Mouse (Mus musculus) right cerebral cortex, postnatal 36 days (tissue): ENCODE measurements around the gene Socs2.

ENCODE experiments used
- DNase-seq, 2 experiments: peaks; one replicate each; pipeline ENCODE4 v3.0.0; 2022; ENCODE audit warnings: low spot score in 2 of 2, mixed read lengths in 1 of 2

Gene Socs2

DNA sequence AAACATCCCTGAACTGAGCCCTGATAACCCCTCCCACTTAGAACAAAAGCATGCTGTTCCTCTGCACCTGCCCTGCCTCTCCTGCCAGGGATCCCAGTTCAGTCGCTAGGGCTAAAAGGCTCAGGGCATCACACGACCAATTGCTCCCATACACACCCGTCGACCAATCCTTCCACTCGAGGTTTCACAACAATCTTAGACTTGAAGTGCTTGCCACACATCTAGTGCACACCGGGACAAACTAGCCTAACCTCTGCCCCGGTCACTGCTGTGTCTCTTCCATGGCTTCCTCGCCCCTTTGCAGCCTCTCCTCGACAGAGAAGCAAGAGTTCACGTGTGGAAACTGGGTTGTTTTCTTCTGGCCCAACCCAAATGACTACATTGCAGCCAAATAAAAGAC lies 3.3 kb upstream of the Socs2 start:
- no peak for DNase-seq

DNA sequence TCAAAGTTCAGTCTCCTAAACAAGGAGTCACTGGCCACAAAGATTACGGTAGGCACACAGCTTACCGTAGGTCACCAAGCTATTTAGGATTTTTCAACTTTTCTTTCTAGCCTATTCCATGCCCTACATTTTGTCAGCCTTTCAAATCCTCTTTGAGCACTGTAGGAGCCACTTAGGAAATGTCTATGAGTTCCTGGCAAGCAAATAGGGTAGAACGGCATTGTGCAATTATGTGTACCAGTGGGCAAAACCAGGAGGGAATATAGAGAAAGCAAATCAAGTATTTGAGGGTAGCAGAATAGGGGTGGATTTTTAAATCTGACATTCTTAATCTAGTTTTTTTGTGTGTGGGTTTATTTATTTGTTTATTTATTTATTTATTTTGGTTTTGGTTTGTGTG lies 2.7 kb upstream of the Socs2 start:
- DNase-seq = no peak

DNA sequence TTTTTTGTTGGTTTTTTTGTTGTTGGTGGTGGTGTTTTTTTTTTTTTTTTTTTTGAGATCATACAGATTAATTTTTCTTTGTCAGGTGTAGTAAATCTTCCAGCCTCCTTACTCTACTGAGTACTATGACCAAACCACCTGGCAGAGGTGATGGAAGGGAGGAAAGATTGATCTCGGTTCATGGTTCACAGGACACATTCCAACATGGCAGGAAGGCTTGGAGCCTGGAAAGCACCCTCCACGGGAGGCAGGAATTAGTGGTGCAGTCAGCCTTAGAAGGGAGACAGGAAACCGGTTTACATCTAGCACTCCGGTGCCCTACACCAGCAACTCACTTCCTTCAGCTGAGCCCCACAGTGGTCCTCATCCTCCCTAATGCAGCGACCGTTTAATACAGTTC lies 1.7 kb upstream of the Socs2 start:
- DNase-seq = no peak

DNA sequence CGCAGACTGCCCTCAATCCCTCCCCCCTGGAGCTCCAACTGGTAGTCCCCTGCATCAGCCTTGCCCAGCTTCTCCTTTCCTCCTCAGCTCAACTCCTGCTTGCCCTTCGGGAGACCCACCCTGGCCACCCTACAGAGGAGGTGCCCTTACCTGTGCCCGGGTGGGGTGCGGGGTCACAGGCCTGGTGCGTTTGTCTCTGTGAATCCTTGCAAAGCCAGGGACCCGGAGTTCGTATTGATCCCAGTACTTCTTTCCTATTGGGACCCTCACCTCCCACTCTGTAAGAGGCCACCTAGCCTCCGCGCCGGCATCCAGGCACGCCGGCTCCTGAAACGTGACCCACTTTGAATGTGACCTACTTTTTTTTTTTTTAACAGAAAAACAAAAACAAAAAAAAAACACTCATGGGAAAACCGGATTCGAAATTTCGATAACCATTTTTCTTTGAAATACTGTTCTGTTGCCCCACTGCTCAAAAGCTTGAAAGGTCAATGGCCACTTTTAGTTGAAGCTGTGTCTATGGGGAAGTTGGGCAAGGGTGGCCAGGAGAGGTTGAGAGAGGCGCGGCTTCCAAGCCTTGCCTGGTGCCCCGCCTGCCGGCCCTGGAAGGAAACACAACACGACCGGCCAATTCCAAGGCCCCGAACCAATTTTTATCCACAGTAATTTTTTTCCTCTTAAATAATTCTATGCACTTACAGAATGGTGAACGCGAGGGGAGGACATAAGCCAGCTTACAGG lies 686 bp upstream of the Socs2 start:
- DNase-seq = peak; percentile 28 to 36

DNA sequence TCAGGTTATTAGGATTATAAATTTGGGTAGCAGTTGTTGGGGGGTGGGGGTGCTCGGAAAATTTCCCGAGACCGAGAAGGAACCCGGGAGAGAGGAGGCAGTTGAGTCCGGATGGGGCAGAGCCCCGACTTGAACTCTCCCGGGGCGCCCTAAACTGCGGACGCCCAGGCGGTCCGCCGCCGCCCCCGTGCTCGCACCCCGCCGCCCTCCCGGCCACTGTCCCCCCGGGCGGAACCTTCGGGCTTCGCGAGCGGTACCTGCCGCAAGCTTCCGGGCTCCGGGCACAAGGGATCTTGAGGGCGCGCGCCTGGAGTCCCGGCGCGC lies 657 bp downstream of the Socs2 start:
- no peak for DNase-seq

DNA sequence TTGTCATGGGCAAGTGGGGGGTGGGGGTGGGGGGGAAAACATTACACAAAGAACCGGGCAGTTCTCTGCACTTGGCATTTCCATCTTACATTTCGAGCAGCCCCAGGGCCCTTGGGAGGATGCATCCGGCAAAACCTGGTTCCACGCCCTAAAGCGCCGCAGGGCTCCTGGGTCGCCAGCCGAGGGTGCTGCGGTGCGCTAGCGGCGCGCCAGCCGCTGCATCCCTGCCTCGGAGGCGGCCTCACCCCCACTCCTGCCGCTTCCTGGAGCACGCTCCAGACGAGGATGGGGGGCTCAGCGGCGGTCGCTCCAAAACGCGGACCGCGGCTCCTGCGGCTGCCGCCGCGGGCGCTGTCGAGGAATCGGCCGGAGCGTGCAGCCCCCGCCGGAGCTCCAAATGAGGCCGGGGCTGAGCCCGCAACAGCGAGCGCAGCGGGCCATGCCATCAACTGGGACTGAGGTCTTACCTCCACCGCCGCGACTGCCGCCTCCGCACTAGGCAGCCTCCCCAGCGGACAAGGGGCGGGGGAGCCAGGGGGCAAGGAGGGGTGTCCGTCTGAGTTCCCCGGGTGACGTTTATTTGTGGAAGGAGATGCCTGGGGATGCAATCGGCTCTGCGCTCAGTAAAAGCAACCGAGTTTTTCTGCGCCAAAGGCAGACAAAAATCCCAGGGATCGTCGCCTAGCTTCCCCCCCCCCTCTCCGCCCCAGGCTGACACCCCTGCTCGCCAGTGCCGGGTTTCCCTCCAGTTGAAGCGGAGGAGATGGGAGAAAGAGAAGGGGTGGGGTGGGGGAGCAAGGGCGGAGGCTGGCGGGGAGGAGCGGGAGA lies 1.2 kb downstream of the Socs2 start:
- peak; percentile 20 to 52 for DNase-seq

DNA sequence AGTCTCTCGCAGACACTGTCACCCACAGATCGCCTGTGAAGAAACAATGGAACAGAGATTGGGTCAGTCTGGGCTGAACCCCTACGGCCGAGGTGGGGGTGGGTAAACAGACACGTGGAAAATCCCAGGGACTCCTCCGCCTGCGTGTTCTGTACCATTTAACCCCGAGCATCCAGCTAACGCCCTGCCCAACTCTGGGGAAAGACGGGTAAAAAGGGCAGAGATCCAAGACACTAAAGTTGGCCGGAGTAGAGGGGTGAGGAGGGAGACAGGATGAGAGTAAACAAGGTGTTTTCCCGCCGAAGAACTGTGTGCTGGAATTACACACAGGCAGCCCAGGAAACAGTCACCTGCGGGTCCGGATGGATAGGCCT lies 1.8 kb downstream of the Socs2 start:
- DNase-seq = no peak

DNA sequence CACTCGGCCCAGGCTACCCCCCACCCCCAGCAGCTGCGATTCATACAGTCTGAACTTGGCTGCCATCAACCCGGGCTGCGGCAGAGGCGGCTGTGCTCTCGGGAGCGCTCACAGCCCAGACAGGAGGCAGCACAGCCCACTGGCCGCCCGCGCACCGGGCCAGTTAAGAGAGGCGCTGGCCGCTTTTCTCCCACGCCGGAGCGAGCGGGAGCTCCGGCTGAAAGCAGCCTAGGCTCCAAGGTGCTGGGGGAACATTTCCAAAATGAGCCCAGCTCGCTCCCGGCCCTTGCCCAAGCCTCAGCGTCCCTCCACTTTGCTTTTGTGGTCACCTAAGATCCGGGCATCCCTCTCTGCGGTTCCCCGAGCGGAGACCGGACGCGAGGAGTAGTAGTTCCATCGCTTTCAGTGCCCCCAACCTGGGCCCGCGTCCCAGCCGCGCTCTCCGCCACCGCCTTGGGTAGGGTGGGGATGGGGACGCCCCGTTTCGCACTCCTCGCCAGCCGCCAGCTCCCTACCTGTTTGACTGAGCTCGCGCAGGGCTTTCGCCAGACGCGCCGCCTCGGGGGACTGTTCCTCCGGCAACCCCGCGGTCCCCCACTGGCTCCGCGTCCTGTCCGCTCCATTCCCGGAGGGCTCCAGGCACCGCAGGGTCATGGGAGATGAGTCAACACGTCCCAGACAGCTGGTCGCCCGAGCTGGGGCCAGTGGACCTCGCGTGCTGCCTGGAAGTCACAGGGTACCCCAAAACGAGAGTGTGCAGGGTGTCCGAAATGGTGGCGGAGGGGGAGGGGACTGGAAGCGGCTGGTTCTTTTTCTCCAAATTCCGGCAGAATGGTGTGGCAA lies 2.4 kb downstream of the Socs2 start:
- peak; percentile 45 to 52 for DNase-seq

DNA sequence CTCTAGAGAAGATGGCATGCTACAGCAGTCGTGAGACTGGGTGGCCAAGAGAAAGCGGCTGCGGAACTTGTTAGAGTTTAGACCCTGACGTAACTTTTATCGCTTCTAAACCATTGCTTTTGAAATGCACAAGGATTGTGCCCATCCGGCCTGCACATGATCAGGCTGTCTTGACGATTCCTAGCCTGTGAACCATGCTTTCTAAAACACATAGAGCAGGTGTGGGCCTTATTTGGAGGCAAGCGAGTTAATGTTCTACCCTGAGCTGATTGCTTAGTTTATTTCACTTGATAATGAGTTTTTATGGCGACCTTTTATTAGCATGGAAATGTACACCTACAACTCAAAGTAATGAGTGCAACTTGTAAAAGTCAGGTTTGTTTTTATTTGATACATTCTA lies 5.8 kb downstream of the Socs2 start:
- DNase-seq = no peak

DNA sequence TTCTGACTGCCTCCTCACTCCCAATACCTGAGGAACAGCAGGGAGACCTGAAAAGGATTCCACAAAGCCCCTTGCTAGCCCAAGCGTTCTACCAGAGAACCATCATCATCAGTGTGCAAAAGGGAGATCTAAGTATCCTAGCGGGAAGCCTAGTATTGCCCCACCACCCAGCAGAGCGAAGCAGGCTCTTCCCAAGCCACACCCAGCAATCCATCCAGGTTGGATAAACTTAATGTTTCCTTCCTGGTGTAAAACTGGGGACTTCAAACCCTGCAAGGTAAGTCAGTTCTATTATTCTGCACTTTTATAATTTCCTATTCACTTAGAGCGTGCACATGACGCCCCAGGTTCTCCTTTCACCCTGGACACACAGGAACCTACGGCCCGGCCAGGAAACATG lies 6.3 kb downstream of the Socs2 start:
- no peak for DNase-seq

DNA sequence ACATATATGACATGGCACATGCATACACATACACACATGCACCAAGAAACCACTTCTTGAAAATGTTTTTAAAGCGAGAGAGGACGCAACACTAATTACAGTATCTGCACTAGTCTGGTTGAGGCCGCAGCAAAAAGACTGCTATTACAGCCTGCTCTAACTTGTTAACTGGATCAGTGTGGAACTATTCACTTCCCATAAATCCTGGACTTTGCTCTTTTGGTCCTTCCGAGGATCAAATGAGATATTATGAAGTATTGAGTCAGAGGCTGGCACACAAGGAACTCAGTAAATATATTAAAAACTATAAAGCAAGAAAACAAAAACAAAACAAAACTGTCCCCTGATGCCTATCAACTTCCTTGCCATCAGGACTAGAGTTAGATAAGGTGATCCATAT lies 6.8 kb downstream of the Socs2 start:
- no peak for DNase-seq

DNA sequence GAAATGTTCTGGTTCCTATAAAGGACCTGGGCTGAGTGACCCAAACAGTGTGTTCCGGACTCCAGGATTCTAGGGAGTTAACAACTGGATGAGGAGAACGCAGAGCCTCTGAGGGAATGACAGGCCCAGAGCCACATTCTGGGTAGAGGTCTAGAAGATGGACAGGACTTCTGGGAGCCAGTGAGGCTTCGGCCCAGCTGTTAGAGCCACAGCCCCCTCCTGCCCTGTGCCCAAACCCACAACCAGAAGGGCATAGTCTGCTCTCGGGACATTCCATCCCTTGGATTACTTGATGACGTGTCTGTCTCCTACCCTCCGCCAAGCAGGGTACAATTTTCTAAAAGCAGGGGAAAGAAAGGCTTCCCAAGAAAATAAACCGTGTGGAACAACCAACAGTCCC lies 7.8 kb downstream of the Socs2 start:
- no peak for DNase-seq

DNA sequence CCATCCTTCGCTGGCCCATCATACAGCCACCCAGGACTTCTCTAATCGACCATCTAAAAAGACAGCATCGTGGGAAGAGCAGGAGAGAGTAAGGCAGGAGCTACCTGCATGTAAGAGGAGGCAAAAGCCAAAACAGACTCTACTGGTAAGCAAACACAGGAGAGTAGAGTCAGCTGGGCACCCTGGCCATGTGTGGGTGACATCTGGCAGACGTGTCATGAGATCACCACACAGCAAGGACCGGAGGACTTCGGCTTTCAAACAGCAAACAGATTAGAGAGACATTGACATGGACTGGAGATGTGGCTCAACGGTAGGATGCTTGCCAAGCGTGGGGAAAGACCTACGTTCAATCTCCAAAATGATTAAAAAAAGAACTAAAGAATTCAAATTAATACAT lies 8.5 kb downstream of the Socs2 start:
- no peak for DNase-seq

DNA sequence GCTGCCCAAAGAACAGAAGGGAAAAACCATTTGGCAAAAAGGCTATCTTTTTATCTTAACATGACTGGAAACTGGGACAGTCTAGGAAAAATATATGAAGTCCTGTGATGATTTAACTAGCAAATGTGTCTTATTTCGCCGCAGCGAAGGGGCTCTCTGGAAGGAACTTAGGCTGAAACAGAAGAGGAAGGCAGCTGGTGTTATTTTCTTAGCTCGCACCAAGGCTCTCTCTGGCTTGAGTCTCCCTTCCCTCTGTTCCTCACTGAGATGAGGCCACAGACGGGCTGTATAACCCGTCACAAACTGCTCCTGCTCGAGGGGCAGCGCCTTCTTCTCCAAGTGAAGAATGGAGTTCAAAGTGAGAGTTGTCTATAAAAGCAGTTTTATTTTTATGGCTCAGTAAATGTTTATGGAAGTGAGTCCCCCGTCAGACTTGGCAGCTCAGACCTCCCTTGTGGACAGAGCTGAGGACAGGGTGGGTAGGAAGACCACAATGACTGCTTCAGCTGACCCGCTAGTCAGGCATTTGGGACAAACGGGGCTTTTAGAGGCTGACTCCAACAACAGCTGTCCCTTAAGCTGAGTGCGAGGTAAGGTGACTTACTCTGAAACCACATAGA lies 9.3 kb downstream of the Socs2 start:
- DNase-seq = no peak

DNA sequence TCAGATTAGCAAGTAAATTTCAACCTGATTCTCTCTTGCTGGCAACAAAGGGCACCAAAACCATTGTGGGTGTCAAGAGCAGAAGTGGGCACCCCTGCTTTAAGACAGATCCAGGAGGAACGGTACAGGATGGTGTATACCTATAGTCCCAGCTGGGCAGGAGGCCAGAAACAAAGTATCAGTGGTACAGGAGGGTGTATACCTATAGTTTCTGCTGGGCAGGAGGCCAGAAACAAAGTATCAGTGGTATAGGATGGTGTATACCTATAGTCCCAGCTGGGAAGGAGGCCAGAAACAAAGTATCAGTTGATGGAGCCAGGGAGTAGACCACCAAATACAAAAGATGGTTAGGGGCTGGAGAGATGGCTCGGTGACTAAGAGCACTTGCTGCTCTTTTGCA lies 12.2 kb downstream of the Socs2 start:
- DNase-seq = no peak

DNA sequence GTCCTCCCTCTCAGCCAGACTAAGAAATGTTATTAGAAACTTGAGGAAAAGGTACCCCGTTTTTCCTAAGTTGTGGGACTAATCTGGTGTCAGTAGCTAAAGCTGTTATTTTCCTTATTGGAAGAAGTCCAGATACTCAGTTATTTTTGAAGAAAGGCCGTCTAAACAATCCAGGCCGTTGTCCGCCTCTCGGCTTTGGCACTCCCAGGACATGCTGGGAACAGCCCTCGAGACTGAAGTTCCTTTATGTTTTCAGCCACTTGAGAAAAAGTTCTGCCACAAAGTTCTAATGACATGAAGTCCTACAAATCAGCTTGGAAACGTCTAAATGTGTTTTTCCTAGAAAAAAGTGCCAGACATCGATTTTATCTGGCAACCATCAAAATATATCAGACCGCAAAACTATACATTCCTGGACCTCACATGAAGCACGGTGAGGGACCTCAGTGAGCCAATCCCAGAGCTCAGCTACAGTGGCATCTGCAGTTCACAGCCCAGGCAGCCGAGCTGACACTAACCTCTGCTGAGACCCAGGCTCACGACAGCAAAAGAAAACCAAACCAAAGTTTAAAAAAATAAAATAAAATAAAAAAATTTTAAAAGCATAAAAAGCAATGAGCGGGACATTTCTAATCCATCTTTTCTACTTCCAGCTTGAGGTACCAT lies 17.2 kb downstream of the Socs2 start:
- no peak for DNase-seq

DNA sequence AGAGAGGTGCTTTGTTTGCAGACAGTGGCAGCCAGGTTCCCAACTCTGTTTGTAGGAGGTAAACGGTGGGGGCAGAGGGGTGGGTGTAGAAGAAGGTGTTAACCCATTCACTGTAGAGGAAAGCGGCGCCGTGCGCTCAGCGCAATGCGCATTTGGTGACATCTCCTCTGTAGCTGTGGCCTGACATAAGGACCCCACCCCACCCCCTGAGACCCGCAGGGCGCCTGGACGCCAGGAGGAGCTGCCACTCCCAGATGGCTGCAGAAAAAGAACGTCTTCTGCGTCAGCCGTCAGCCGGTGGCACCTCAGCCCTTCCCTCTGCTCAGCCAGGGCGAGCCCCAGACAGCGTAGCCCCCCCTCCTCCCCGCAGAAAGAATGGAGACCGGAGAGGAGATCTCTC lies 18.5 kb downstream of the Socs2 start:
- no peak for DNase-seq

DNA sequence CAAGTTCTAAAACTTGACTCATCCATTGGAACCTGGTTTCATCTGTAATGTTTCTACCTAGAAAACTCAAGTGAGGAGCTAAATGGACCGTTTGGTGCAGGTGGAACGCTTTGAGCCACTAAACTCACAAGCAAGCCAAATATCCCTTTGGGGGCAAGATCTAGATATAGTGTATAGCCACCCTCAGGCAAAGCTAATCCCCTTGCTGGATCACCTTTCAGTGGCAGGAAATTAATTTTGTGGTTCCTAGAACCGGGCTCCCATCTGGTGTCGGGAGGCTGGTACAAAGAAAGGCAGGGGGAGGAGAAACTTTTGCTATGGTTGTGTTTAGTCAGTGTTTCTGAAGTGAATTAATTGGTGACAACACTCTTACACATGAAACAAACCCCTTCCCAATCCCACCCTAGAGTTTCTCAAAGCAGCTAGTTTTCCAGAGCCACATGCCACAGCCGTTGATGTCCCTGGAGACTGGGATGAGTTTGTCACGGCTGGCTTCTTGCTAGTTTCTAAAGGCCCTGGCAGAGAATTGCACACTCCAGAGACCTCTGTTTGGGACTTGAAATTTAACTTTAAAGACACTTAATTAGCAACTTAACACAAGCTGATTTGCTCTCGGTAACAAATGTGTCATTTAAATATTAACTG lies 19.7 kb downstream of the Socs2 start:
- DNase-seq = no peak

DNA sequence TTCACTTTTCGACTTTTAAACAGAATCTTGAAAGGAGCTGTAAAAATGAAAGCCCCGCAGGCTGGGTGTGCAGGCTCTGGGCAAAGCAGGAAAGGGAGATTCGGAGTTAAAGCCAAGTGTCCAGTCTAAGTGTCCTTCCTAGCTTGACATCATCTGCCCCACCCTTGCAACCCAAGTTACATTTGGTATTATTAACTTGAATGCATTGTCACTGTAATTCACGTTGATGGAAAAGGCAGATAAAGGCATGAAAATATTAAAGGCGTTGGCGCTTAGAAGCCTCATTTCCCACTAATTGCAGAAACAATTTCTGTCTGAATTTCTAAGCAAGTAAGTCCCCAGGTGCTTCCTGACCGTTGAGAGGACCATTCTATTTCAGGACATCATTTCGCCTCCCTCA lies 20.6 kb downstream of the Socs2 start:
- no peak for DNase-seq

DNA sequence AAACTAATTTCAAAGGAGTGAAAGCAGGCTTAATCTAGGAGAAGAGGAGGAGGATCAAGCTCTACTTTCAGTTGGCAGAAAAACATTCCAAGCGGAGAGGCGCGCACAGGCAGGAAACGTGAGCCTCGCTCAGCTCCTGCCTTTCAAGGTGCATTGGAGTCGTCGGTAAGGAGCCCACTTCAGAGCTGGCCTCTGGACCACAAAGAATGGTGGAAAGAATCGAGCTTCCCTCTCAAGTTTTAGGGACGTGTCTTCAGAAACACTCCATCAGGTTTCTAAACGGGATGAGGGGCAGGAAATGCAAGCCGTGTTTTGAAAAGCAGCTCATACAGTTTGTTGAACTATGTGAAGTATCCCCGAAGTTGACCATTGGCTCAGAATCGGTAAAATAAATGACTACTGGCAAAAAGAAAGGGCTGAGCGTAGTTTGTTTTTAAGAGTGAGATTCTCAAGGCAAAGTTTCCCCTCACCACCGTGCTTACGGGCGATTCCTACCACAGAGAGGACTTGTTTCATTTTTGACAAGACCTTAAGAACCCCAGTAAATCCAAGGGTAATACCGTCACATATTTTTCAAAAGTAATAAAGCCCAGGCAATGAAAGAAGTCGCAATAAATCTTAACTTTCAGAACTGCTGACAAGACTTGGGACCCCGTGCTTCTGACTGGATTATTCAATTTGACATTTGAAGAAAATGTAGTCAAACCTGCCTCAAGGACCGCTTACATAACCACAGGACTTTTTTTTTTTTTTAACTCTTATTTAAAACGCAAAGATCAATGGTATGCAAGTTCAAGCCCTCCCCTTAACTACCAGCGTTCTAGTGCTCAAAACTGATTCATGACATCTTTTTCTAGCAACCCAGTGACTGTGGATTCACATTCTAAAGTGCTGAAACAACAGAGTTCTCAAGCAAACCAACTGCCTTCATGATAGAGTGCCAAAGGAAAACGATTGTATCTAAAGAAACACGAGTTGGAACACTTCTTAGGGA lies 21.9 kb downstream of the Socs2 start:
- DNase-seq = no peak
